In genomic region chr3:103773508-103773907, GRCm38 (mm10) we compare ENCODE assay signal across 11 mouse cellular contexts. TPM values are rescaled to one million over a fixed set of nuclear protein-coding genes. Genes with fewer than 3 reads are reported as not detected.
A peak's percentile ranks its signal among the peaks of the same experiment; 100 is the strongest.
DNase-seq lines count a peak whose midpoint lies in the region; TF ChIP-seq lines count a peak whose summit lies in the region.
"Had no signal": no experiment of that assay in that cellular context is flagged by ENCODE, and none has a peak within 500 bp of the region (broad histone marks: within the 10 kb centered on the region; RNA-seq: fewer than 3 reads in every experiment).

No protein-coding gene starts in this region.

- TF ChIP-seq CTCF in left cerebral cortex, adult 2 months (IDR thresholded peaks at IDR 0.05) = no peak

- intact Hi-C loops in heart, postnatal 14 days (cut with DNase I) = loop anchor here (2.0 to 5.0 kb wide), 2 partner anchors 17 to 34 kb away; partner anchors contain the start of genes Ap4b1, Dclre1b, Gm43064 and Hipk1
- intact Hi-C loops in left cerebral cortex, adult 2 months (cut with DNase I) = no loop called here

- DNase-seq in heart, adult 11 months = peak; percentile 81
- no peak for DNase-seq in heart, postnatal 14 days
- DNase-seq in left cerebral cortex, adult 2 months (ENCODE audit: extremely low spot score in 1 of 2, low spot score in 2 of 2) = no peak
- DNase-seq in left cerebral cortex, adult 18-20 months (ENCODE audit: low spot score in 2 of 2) = no peak
- DNase-seq in B cell, adult 2 months = peak; percentile 50 to 55
- peak; percentile 28 for DNase-seq in induced T-regulatory cell, adult 2 months (ENCODE audit: low read depth)
- no peak for DNase-seq in right cerebral cortex, postnatal 36 days (ENCODE audit: low spot score in 2 of 2)
- no peak for DNase-seq in adipocyte (ENCODE audit: low spot score)
- DNase-seq: gastrocnemius, postnatal 14 days had no signal

- H3K27ac ChIP-seq in left cerebral cortex, adult 2 months = peak overlapping the region; percentile 20; the same call in 1 of the 2 replicates
- H3K27ac ChIP-seq: midbrain, embryonic 10.5 days had no signal

- no peak overlapping the region for H3K4me3 ChIP-seq in left cerebral cortex, adult 2 months
- H3K4me3 ChIP-seq: midbrain, embryonic 10.5 days had no signal

RNA-seq across cellular contexts. Expression of gene Hipk1, which starts 17.9 kb away (rescaled TPM):
- 100 to 1,000 TPM; 113 to 115 TPM for total RNA-seq in heart, postnatal 14 days (2021)
- total RNA-seq in left cerebral cortex, adult 2 months (2021) = 100 to 1,000 TPM; 124 to 128 TPM
- 100 to 1,000 TPM; 117 to 124 TPM for total RNA-seq in left cerebral cortex, adult 18-20 months (2021)

RNA-seq across cellular contexts. Expression of gene Gm10964, which starts 34.3 kb away (rescaled TPM):
- not detected for total RNA-seq in heart, postnatal 14 days (2021)
- not detected for total RNA-seq in left cerebral cortex, adult 2 months (2021)
- not detected for total RNA-seq in left cerebral cortex, adult 18-20 months (2021)
- total RNA-seq: gastrocnemius, postnatal 14 days; left cerebral cortex, postnatal 14 days had no signal

RNA-seq across cellular contexts. Expression of gene Olfml3, which starts 35.7 kb away (rescaled TPM):
- 1 to 10 TPM; 4.8 to 5.3 TPM for total RNA-seq in heart, postnatal 14 days (2021)
- 10 to 100 TPM; 12.0 to 13.4 TPM for total RNA-seq in left cerebral cortex, adult 2 months (2021)
- 10 to 100 TPM; 11.9 to 13.4 TPM for total RNA-seq in left cerebral cortex, adult 18-20 months (2021)

RNA-seq across cellular contexts. Expression of gene Dclre1b, which starts 35.7 kb away (rescaled TPM):
- 10 to 100 TPM; 11.7 to 12.7 TPM for total RNA-seq in heart, postnatal 14 days (2021)
- total RNA-seq in left cerebral cortex, adult 2 months (2021) = 1 to 10 TPM; 7.7 to 8.2 TPM
- total RNA-seq in left cerebral cortex, adult 18-20 months (2021) = 1 to 10 TPM; 5.9 to 7.8 TPM

RNA-seq across cellular contexts. Expression of gene Ap4b1, which starts 35.8 kb away (rescaled TPM):
- 10 to 100 TPM; 12.7 to 13.9 TPM for total RNA-seq in heart, postnatal 14 days (2021)
- 10 to 100 TPM; 14.8 to 15.8 TPM for total RNA-seq in left cerebral cortex, adult 2 months (2021)
- total RNA-seq in left cerebral cortex, adult 18-20 months (2021) = 10 to 100 TPM; 11.7 to 13.4 TPM

Comparison
In these comparisons a context has a peak if more than half of its experiments do, and no peak if none do; other contexts are left out.
1. DNase-seq: peak in heart, adult 11 months (single experiment), B cell, adult 2 months (2 of 2) and induced T-regulatory cell, adult 2 months (single experiment); none in heart, postnatal 14 days (0 of 2), left cerebral cortex, adult 2 months (0 of 2), left cerebral cortex, adult 18-20 months (0 of 2), right cerebral cortex, postnatal 36 days (0 of 2) and adipocyte (single experiment).